Mouse (Mus musculus) forebrain, embryonic 10.5 days (tissue): ENCODE results near the gene Itgb6. TPM values are rescaled to one million over a fixed set of nuclear protein-coding genes. Genes with fewer than 3 reads are reported as not detected.

Experiments used
- DNase-seq: peaks from one replicate; pipeline ENCODE4 v3.0.0-alpha.2; 2017; ENCODE audit warnings: low spot score; ENCODE audit errors: extremely low spot score
- H3K27ac ChIP-seq: fragments of 300-500 bp; sonication (generic); 2 replicates; pipeline ENCODE4 v1.5.1; 2016; ENCODE audit warnings: mild to moderate bottlenecking
- H3K27me3 ChIP-seq: fragments of 300-500 bp; sonication (generic); 2 replicates; pipeline ENCODE4 v1.6.1; 2016; ENCODE audit warnings: mild to moderate bottlenecking; ENCODE audit not compliant: poor library complexity, severe bottlenecking
- H3K36me3 ChIP-seq: fragments of 300-500 bp; sonication (generic); replicated peaks from 2 replicates; pipeline ENCODE4 v1.6.1; 2016; ENCODE audit warnings: mild to moderate bottlenecking, moderate library complexity
- H3K4me1 ChIP-seq: fragments of 300-500 bp; sonication (generic); 2 replicates; pipeline ENCODE4 v1.6.1; 2016
- H3K4me3 ChIP-seq: fragments of 300-500 bp; sonication (generic); 2 replicates; pipeline ENCODE4 v1.5.1; 2016; ENCODE audit warnings: mild to moderate bottlenecking, moderate library complexity
- H3K9me3 ChIP-seq: fragments of 300-500 bp; sonication (generic); 2 replicates; pipeline ENCODE4 v1.6.1; 2016; ENCODE audit warnings: mild to moderate bottlenecking, moderate library complexity
- WGBS: fragments of 180-500 bp; shearing (Covaris S2); methylation state at CpG from one replicate; pipeline ENCODE4 v1.1.7; 2016; 5-methylcytosine and 5-hydroxymethylcytosine counted together
- polyA plus RNA-seq: library from polyadenylated mRNA; unstranded; fragments of >200 nt; fragmentation: Nextera tagmentation; extraction: Ambion mirVana; gene quantifications from 2 replicates; pipeline ENCODE4 v1.2.1, GENCODE M21; 2016

Gene Itgb6
- polyA plus RNA-seq, result 0.33 and 1.3 TPM in 2 replicates

- H3K27ac ChIP-seq, result no peak within 1 kb of the TSS
- peaks cover 6% of the 10 kb centered on the region; the same call in 1 of the 2 replicates for H3K4me1 ChIP-seq
- H3K9me3 ChIP-seq, result no peaks in the 10 kb centered on the region
- 82% methylated on average over 14 of the region's 14 CpGs for WGBS
- DNase-seq, result no peak
- H3K4me3 ChIP-seq, result no peak within 1 kb of the TSS
- no peaks in the 10 kb centered on the region for H3K36me3 ChIP-seq
- H3K27me3 ChIP-seq, result peaks cover 59% of the 10 kb centered on the region
Measured at GRCm38 (mm10) chr2:60722514-60722913, at the start of gene Itgb6. Itgb6 (minus strand) TSS chr2:60722643.

GRCm38 (mm10) chr2:60766420-60766819, 44.0 kb upstream of the Itgb6 start:
- Histone ChIP-seq H3K9me3 (peaks cover 10% of the 10 kb centered on the region; the same call in 1 of the 2 replicates), H3K4me3 (no peak overlapping the region), H3K36me3 (peaks cover 29% of the 10 kb centered on the region), H3K27ac (no peak overlapping the region), H3K4me1 (no peaks in the 10 kb centered on the region), H3K27me3 (peaks cover 10% of the 10 kb centered on the region; the same call in 1 of the 2 replicates)
- 87% methylated on average over 8 of the region's 8 CpGs for WGBS
- no peak for DNase-seq

GRCm38 (mm10) chr2:60756218-60756617, 33.8 kb upstream of the Itgb6 start:
- no peaks in the 10 kb centered on the region for H3K9me3 ChIP-seq
- H3K4me1 ChIP-seq, result no peaks in the 10 kb centered on the region
- no peak overlapping the region for H3K4me3 ChIP-seq
- H3K36me3 ChIP-seq, result 0 out of 2 replicates have a peak, but pooled peaks cover 4% of the 10 kb centered on the region
- DNase-seq, result no peak
- no peaks in the 10 kb centered on the region; the same call in 1 of the 2 replicates for H3K27me3 ChIP-seq
- no peak overlapping the region for H3K27ac ChIP-seq
- 90% methylated on average over 9 of the region's 9 CpGs for WGBS

- Histone ChIP-seq H3K4me1 (no peaks in the 10 kb centered on the region), H3K27ac (no peak overlapping the region), H3K4me3 (no peak overlapping the region), H3K9me3 (no peaks in the 10 kb centered on the region), H3K27me3 (no peaks in the 10 kb centered on the region), H3K36me3 (0 out of 2 replicates have a peak, but pooled peaks cover 4% of the 10 kb centered on the region)
- DNase-seq, result no peak
- 98% methylated on average over 7 of the region's 7 CpGs for WGBS
Measured at GRCm38 (mm10) chr2:60755101-60755500, 32.7 kb upstream of the Itgb6 start.

GRCm38 (mm10) chr2:60751274-60751673, 28.8 kb upstream of the Itgb6 start:
- no peaks in the 10 kb centered on the region for H3K36me3 ChIP-seq
- no peak overlapping the region for H3K27ac ChIP-seq
- no peak overlapping the region for H3K4me3 ChIP-seq
- H3K9me3 ChIP-seq, result no peaks in the 10 kb centered on the region
- 93% methylated on average over 9 of the region's 9 CpGs for WGBS
- DNase-seq, result no peak
- H3K27me3 ChIP-seq, result peaks cover 10% of the 10 kb centered on the region; the same call in 1 of the 2 replicates
- no peaks in the 10 kb centered on the region for H3K4me1 ChIP-seq

GRCm38 (mm10) chr2:60750591-60750990, 28.1 kb upstream of the Itgb6 start:
- no peak overlapping the region for H3K27ac ChIP-seq
- no peaks in the 10 kb centered on the region for H3K9me3 ChIP-seq
- WGBS, result 91% methylated on average over 3 of the region's 3 CpGs
- peaks cover 10% of the 10 kb centered on the region; the same call in 1 of the 2 replicates for H3K27me3 ChIP-seq
- H3K36me3 ChIP-seq, result no peaks in the 10 kb centered on the region
- no peak for DNase-seq
- no peak overlapping the region for H3K4me3 ChIP-seq
- no peaks in the 10 kb centered on the region for H3K4me1 ChIP-seq

- no peaks in the 10 kb centered on the region for H3K4me1 ChIP-seq
- no peak overlapping the region for H3K27ac ChIP-seq
- no peak overlapping the region for H3K4me3 ChIP-seq
- WGBS, result 94% methylated on average over 1 of the region's 1 CpGs
- DNase-seq, result no peak
- H3K27me3 ChIP-seq, result peaks cover 10% of the 10 kb centered on the region; the same call in 1 of the 2 replicates
- no peaks in the 10 kb centered on the region for H3K9me3 ChIP-seq
- H3K36me3 ChIP-seq, result no peaks in the 10 kb centered on the region
Measured at GRCm38 (mm10) chr2:60748585-60748984, 26.1 kb upstream of the Itgb6 start.

- DNase-seq, result no peak
- no peaks in the 10 kb centered on the region for H3K9me3 ChIP-seq
- H3K36me3 ChIP-seq, result no peaks in the 10 kb centered on the region
- H3K4me1 ChIP-seq, result no peaks in the 10 kb centered on the region
- peaks cover 10% of the 10 kb centered on the region; the same call in 1 of the 2 replicates for H3K27me3 ChIP-seq
- WGBS, result 87% methylated on average over 3 of the region's 3 CpGs
- H3K4me3 ChIP-seq, result no peak overlapping the region
- no peak overlapping the region for H3K27ac ChIP-seq
Measured at GRCm38 (mm10) chr2:60747590-60747989, 25.1 kb upstream of the Itgb6 start.

GRCm38 (mm10) chr2:60744674-60745073, 22.2 kb upstream of the Itgb6 start:
- H3K36me3 ChIP-seq, result no peaks in the 10 kb centered on the region
- peaks cover 21% of the 10 kb centered on the region; the same call in 1 of the 2 replicates for H3K27me3 ChIP-seq
- H3K27ac ChIP-seq, result no peak overlapping the region
- no peak for DNase-seq
- H3K4me1 ChIP-seq, result no peaks in the 10 kb centered on the region; the same call in 1 of the 2 replicates
- WGBS, result 79% methylated on average over 3 of the region's 3 CpGs
- no peaks in the 10 kb centered on the region for H3K9me3 ChIP-seq
- no peak overlapping the region for H3K4me3 ChIP-seq

GRCm38 (mm10) chr2:60739389-60740137, 17.1 kb upstream of the Itgb6 start:
- DNase-seq, result no peak
- Histone ChIP-seq H3K36me3 (no peaks in the 10 kb centered on the region), H3K4me3 (no peak overlapping the region), H3K4me1 (peaks cover 6% of the 10 kb centered on the region; the same call in 1 of the 2 replicates), H3K9me3 (no peaks in the 10 kb centered on the region), H3K27ac (no peak overlapping the region), H3K27me3 (peaks cover 19% of the 10 kb centered on the region)
- 81% methylated on average over 10 of the region's 10 CpGs for WGBS

- DNase-seq, result no peak
- Histone ChIP-seq H3K9me3 (no peaks in the 10 kb centered on the region), H3K4me1 (peaks cover 20% of the 10 kb centered on the region), H3K36me3 (no peaks in the 10 kb centered on the region), H3K27me3 (peaks cover 37% of the 10 kb centered on the region), H3K4me3 (no peak overlapping the region), H3K27ac (no peak overlapping the region)
- 53% methylated on average over 6 of the region's 6 CpGs for WGBS
Measured at GRCm38 (mm10) chr2:60730929-60731328, 8.5 kb upstream of the Itgb6 start.

GRCm38 (mm10) chr2:60730024-60730423, 7.6 kb upstream of the Itgb6 start:
- Histone ChIP-seq H3K27me3 (peaks cover 37% of the 10 kb centered on the region), H3K9me3 (no peaks in the 10 kb centered on the region), H3K4me3 (no peak overlapping the region), H3K36me3 (no peaks in the 10 kb centered on the region), H3K27ac (no peak overlapping the region), H3K4me1 (peaks cover 20% of the 10 kb centered on the region)
- WGBS, result 12% methylated on average over 3 of the region's 3 CpGs
- no peak for DNase-seq

- 84% methylated on average over 10 of the region's 10 CpGs for WGBS
Measured at GRCm38 (mm10) chr2:60728902-60729585, 6.6 kb upstream of the Itgb6 start.

More at GRCm38 (mm10) chr2:60728902-60729585, 6.6 kb upstream of the Itgb6 start:
- Histone ChIP-seq H3K27ac (no peak overlapping the region), H3K4me3 (no peak overlapping the region), H3K9me3 (no peaks in the 10 kb centered on the region), H3K36me3 (no peaks in the 10 kb centered on the region), H3K4me1 (peaks cover 20% of the 10 kb centered on the region), H3K27me3 (peaks cover 45% of the 10 kb centered on the region)
- DNase-seq, result no peak
